Comparison of ENCODE assay signal across 8 mouse cellular contexts in genomic region chr17:74296076-74296823, GRCm38 (mm10). TPM values are rescaled to one million over a fixed set of nuclear protein-coding genes. Genes with fewer than 3 reads are reported as not detected.
A peak's percentile ranks its signal among the peaks of the same experiment; 100 is the strongest.
DNase-seq lines count a peak whose midpoint lies in the region; ATAC-seq and TF ChIP-seq lines count a peak whose summit lies in the region.

No protein-coding gene starts in this region.

- 0 out of 2 replicates have a peak, but pooled peaks cover 5% of the 10 kb centered on the region for H3K4me1 ChIP-seq in kidney, postnatal 0 days (replicated peaks; ENCODE audit: insufficient read depth, low read length)

- DNase-seq in gastrocnemius, postnatal 10 days = peak; percentile 21
- no peak for DNase-seq in gastrocnemius, postnatal 36 days
- peak; percentile 50 for DNase-seq in adrenal gland, postnatal 36 days
- DNase-seq in heart, adult 8-10 months (ENCODE audit: low spot score) = peak; percentile 28
- DNase-seq in kidney, postnatal 0 days (ENCODE audit: low spot score) = peak; percentile 76
- DNase-seq in lung, postnatal 4 days = peak; percentile 45 to 60
- DNase-seq in right cerebral cortex, postnatal 36 days (ENCODE audit: low spot score in 2 of 2) = no peak
- no peak for DNase-seq in cerebellum, postnatal 36 days

- 32% methylated on average over 11 of the region's 11 CpGs for WGBS in kidney, postnatal 0 days

- H3K9me3 ChIP-seq in kidney, postnatal 0 days (replicated peaks; ENCODE audit: low read length) = no peaks in the 10 kb centered on the region

- H3K27me3 ChIP-seq in kidney, postnatal 0 days (ENCODE audit: insufficient read depth, low read length) = no peaks in the 10 kb centered on the region

- peak overlapping the region; percentile 98 for H3K27ac ChIP-seq in kidney, postnatal 0 days

- peak overlapping the region; percentile 66 for H3K4me2 ChIP-seq in kidney, postnatal 0 days (ENCODE audit: low read length)

- TF ChIP-seq CTCF in kidney, postnatal 0 days (IDR thresholded peaks at IDR 0.05; ENCODE audit: low read depth) = peak; percentile 60

- peak overlapping the region; percentile 92 for H3K4me3 ChIP-seq in kidney, postnatal 0 days (replicated peaks; ENCODE audit: low read depth, low read length)

- no peak for ATAC-seq in kidney, postnatal 0 days (replicated peaks; ENCODE audit: low FRiP score, low read depth)

- H3K9ac ChIP-seq in kidney, postnatal 0 days (ENCODE audit: low read depth, low read length) = peak overlapping the region; percentile 95; the same call in 1 of the 2 replicates

- peaks cover 3% of the 10 kb centered on the region; the same call in 1 of the 2 replicates for H3K36me3 ChIP-seq in kidney, postnatal 0 days (ENCODE audit: insufficient read depth, low read length)

- intact Hi-C loops in gastrocnemius, postnatal 36 days (cut with DNase I) = no loop called here

RNA-seq across cellular contexts. Expression of gene Memo1, which starts 0.9 kb away (rescaled TPM):
- 10 to 100 TPM; 71.4 to 76.6 TPM for total RNA-seq in gastrocnemius, postnatal 10 days (2021)
- total RNA-seq in gastrocnemius, postnatal 36 days (2021) = 10 to 100 TPM; 53.7 to 54.6 TPM
- total RNA-seq in adrenal gland, postnatal 36 days (2021) = 100 to 1,000 TPM; 102 to 113 TPM
- 10 to 100 TPM; 59.3 to 63.2 (median 61.2) TPM for total RNA-seq in heart, adult 8-10 months (2022)
- 69.3 and 71.4 TPM in 2 replicates for polyA plus RNA-seq in kidney, postnatal 0 days (2015; fragmentation: Nextera tagmentation; extraction: Ambion mirVana)

RNA-seq across cellular contexts. Expression of gene Dpy30, which starts 27.5 kb away (rescaled TPM):
- 10 to 100 TPM; 80.3 to 85.5 TPM for total RNA-seq in gastrocnemius, postnatal 10 days (2021)
- total RNA-seq in gastrocnemius, postnatal 36 days (2021) = 10 to 100 TPM; 44.7 to 47.3 TPM
- total RNA-seq in adrenal gland, postnatal 36 days (2021) = 10 to 100 TPM; 71.2 to 87.3 TPM
- 10 to 100 TPM; 37.8 to 53.1 (median 42.6) TPM for total RNA-seq in heart, adult 8-10 months (2022)
- polyA plus RNA-seq in kidney, postnatal 0 days (2015; fragmentation: Nextera tagmentation; extraction: Ambion mirVana) = 268 TPM in 2 replicates

RNA-seq across cellular contexts. Expression of gene Spast, which starts 42.5 kb away (rescaled TPM):
- total RNA-seq in gastrocnemius, postnatal 10 days (2021) = 10 to 100 TPM; 48.9 to 51.6 TPM
- 10 to 100 TPM; 41.3 to 44.0 TPM for total RNA-seq in gastrocnemius, postnatal 36 days (2021)
- 10 to 100 TPM; 32.2 to 32.8 TPM for total RNA-seq in adrenal gland, postnatal 36 days (2021)
- 10 to 100 TPM; 25.0 to 31.7 (median 27.7) TPM for total RNA-seq in heart, adult 8-10 months (2022)
- 12.9 and 13.9 TPM in 2 replicates for polyA plus RNA-seq in kidney, postnatal 0 days (2015; fragmentation: Nextera tagmentation; extraction: Ambion mirVana)

Comparison
In these comparisons a context has a peak if more than half of its experiments do, and no peak if none do; other contexts are left out.
1. DNase-seq: peak in gastrocnemius, postnatal 10 days (single experiment), adrenal gland, postnatal 36 days (2 of 2), heart, adult 8-10 months (single experiment), kidney, postnatal 0 days (single experiment) and lung, postnatal 4 days (2 of 2); none in gastrocnemius, postnatal 36 days (0 of 2), right cerebral cortex, postnatal 36 days (0 of 2) and cerebellum, postnatal 36 days (0 of 2).